Mouse (Mus musculus): ENCODE results near the gene Gm10799. TPM values are rescaled to one million over a fixed set of nuclear protein-coding genes. Genes with fewer than 3 reads are reported as not detected.

Gene Gm10799
- total and polyA plus RNA-seq, 2 experiments from 2014 or later, result not detected

DNA sequence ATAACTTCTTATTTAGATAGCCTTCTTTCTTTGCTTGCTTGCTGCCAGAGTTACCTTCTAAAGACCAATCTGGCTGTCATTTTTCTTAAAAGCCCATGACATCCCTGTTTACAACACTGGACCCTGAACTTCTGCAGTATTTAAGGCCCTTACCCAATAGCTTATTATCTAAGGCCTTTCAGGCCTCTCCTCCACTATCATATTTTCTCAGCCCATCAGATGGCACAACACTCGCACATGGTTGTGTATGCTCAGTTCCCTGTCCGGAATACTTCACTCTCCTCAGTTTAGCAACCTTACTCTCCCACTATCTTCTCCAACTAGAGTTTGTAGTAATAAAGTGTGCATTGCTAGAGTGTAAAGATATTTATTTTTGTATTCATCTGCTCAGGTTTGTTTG is 39.3 kb downstream of the Gm10799 start:
- H3K27ac ChIP-seq (ENCODE audit: low read depth, low read length), result no peak overlapping the region
- peak overlapping the region; percentile 66 for H3K4me3 ChIP-seq (ENCODE audit: low read depth, low read length)
- H3K4me1 ChIP-seq (ENCODE audit: insufficient read depth, low read length), result peaks cover 7% of the 10 kb centered on the region
- DNase-seq (ENCODE audit: low spot score) (no peak), ATAC-seq (ENCODE audit: low FRiP score) (no peak)
- no peak for TF ChIP-seq CTCF (IDR thresholded peaks at IDR 0.05)
- peaks cover 10% of the 10 kb centered on the region for H3K36me3 ChIP-seq (ENCODE audit: insufficient read depth, low read length)
- H3K27me3 ChIP-seq (ENCODE audit: insufficient read depth, low read length), result no peaks in the 10 kb centered on the region
- 74% methylated on average over 2 of the region's 2 CpGs for WGBS
- H3K9me3 ChIP-seq (ENCODE audit: low read length), result no peaks in the 10 kb centered on the region
- peak overlapping the region; percentile 98; the same call in 1 of the 2 replicates for H3K9ac ChIP-seq (replicated peaks; ENCODE audit: low read length, poor library complexity, severe bottlenecking)
- H3K4me2 ChIP-seq (ENCODE audit: low read depth, low read length, poor library complexity, severe bottlenecking), result peak overlapping the region; percentile 67

DNA sequence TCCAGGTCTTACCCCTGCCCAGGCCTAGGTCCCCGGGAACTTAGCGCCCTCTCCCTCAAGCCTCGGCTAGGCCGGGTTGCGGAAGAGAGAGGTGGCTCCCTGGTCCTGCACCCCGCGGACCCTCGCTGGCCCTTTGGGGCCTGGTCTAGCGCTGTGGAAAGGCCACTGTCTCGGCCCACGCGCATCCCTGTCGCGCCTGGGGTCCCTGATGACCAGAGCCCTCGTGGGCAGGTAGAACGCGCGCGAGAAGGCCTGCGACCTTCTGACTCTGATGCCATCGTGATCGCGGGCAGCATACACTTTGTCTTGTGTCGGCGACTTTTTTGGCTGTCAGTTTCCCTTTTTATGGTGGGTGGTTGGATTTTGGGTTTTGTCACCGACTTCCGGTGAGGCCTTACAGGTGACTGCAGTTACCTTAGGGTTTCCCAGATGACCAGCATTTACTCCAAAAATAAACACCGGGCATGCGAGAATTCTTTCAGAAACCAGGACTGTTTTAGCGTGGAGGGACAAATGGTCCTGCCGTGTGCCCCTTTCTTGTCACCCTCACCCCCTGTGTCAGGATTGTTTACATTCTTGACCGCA is 40.1 kb downstream of the Gm10799 start, which contains the start of gene 4931422A03Rik:
Gene 4931422A03Rik, minus strand, starts transcription at position 223 of the 585 bp plus-strand sequence.
- Histone ChIP-seq H3K27me3 (ENCODE audit: insufficient read depth, low read length) (no peaks in the 10 kb centered on the region), H3K4me2 (ENCODE audit: low read depth, low read length, poor library complexity, severe bottlenecking) (peak within 1 kb of the TSS; percentile 67), H3K4me1 (ENCODE audit: insufficient read depth, low read length) (peaks cover 7% of the 10 kb centered on the region), H3K36me3 (ENCODE audit: insufficient read depth, low read length) (peaks cover 4% of the 10 kb centered on the region; the same call in 1 of the 2 replicates), H3K9me3 (ENCODE audit: low read length) (no peaks in the 10 kb centered on the region), H3K9ac (replicated peaks; ENCODE audit: low read length, poor library complexity, severe bottlenecking) (peak within 1 kb of the TSS; percentile 98), H3K4me3 (ENCODE audit: low read depth, low read length) (peak within 1 kb of the TSS; percentile 66), H3K27ac (ENCODE audit: low read depth, low read length) (peak within 1 kb of the TSS; percentile 82)
- peak; percentile 77 for ATAC-seq (ENCODE audit: low FRiP score)
- no peak for TF ChIP-seq CTCF (IDR thresholded peaks at IDR 0.05)
- DNase-seq (ENCODE audit: low spot score), result peak; percentile 12
- 1% methylated on average over 30 of the region's 32 CpGs for WGBS

DNA sequence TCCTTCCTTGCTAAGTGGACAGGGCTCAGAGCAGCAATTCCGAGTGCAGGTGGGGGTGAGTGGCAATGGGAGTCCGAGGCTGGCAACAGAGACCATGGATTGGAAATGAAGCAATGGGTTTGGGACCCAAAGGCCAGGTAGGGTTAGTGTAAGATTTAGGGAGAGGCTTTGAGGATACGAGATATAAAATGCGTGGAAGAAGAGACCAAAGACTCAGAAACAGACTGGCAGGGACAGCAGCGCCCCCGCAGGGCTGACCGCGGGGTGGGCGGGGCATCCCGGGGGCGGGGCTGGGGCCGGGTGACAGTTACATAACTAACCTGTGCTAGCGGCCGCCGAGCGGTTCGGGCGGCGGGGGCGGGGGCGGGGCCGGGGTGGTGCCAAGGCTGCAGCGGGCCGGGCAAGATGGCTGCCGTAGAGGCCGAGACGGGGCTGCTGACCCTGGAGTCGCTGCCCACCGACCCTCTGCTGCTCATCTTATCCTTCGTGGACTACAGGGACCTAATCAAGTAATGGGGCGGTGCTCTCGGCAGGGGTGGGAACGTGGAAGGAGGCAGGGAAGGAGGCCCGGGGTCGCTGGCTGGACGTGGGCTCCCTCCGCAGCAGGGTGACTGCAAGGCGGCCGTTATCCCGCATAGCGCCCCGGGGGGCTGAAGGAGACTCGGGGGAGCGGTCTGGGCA is 40.8 kb downstream of the Gm10799 start, which contains the start of gene Fbxo3:
Gene Fbxo3, plus strand, starts transcription at position 264 of the 681 bp plus-strand sequence.
- DNase-seq (ENCODE audit: low spot score), result peak; percentile 77
- under 1% methylated on average over 28 of the region's 44 CpGs for WGBS
- H3K27ac ChIP-seq (ENCODE audit: low read depth, low read length), result peak within 1 kb of the TSS; percentile 82

DNA sequence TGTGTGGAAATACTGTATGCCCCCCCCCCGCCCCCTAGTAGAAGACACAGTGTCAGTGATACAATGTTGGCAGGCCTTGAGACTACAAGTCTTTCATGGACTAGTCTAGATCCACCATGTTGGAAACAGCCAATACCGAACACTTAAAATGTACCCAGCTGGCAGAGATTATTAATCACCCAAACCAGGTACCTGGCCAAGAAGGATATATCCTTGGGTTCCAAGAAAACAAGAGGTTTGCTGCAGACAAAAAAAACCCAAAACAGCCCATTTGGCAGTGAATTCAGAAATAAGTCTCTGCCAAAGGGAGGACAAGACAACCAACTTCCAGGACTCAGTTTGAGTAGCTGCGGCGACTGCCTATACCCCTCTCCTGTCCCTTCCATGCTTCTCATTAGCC is 43.7 kb downstream of the Gm10799 start:
- DNase-seq (ENCODE audit: low spot score), result no peak
- 88% methylated on average over 4 of the region's 4 CpGs for WGBS
- Histone ChIP-seq H3K36me3 (ENCODE audit: insufficient read depth, low read length) (no peaks in the 10 kb centered on the region), H3K9ac (replicated peaks; ENCODE audit: low read length, poor library complexity, severe bottlenecking) (no peak overlapping the region), H3K27ac (ENCODE audit: low read depth, low read length) (no peak overlapping the region), H3K27me3 (ENCODE audit: insufficient read depth, low read length) (no peaks in the 10 kb centered on the region), H3K9me3 (ENCODE audit: low read length) (no peaks in the 10 kb centered on the region), H3K4me2 (ENCODE audit: low read depth, low read length, poor library complexity, severe bottlenecking) (no peak overlapping the region), H3K4me1 (ENCODE audit: insufficient read depth, low read length) (peaks cover 6% of the 10 kb centered on the region), H3K4me3 (ENCODE audit: low read depth, low read length) (no peak overlapping the region)
- TF ChIP-seq CTCF (IDR thresholded peaks at IDR 0.05), result no peak
- no peak for ATAC-seq (ENCODE audit: low FRiP score)

More for the DNA sequence above, 40.8 kb downstream of the Gm10799 start, which contains the start of gene Fbxo3:
- Histone ChIP-seq H3K36me3 (ENCODE audit: insufficient read depth, low read length) (peaks cover 4% of the 10 kb centered on the region; the same call in 1 of the 2 replicates), H3K9me3 (ENCODE audit: low read length) (no peaks in the 10 kb centered on the region), H3K9ac (replicated peaks; ENCODE audit: low read length, poor library complexity, severe bottlenecking) (peak within 1 kb of the TSS; percentile 98), H3K4me3 (ENCODE audit: low read depth, low read length) (peak within 1 kb of the TSS; percentile 66), H3K4me2 (ENCODE audit: low read depth, low read length, poor library complexity, severe bottlenecking) (peak within 1 kb of the TSS; percentile 67), H3K27me3 (ENCODE audit: insufficient read depth, low read length) (no peaks in the 10 kb centered on the region), H3K4me1 (ENCODE audit: insufficient read depth, low read length) (peaks cover 7% of the 10 kb centered on the region)
- TF ChIP-seq CTCF (IDR thresholded peaks at IDR 0.05), result no peak; the same call in 1 of the 2 replicates
- ATAC-seq (ENCODE audit: low FRiP score), result peak; percentile 94

DNA sequence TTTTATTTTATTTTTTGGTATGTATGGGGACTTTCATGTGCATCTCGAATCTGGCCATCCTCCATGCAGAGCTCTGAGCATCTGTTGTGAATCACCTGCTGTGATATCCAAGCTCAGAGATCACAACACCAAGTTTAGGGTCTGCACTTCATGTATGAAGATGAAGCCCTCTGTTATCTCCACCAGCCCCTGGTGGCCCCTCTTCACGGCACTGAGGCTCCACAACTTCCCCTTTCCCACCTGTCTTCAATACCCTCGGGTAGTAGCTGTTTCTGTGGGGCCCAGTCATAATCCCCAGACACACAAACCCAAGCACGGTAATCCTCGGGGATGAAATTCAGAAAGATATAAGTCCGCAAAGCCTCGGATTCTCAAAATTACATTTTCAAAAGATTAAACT is 45.3 kb downstream of the Gm10799 start:
- H3K4me3 ChIP-seq (ENCODE audit: low read depth, low read length), result no peak overlapping the region
- no peaks in the 10 kb centered on the region for H3K9me3 ChIP-seq (ENCODE audit: low read length)
- no peaks in the 10 kb centered on the region for H3K36me3 ChIP-seq (ENCODE audit: insufficient read depth, low read length)
- no peak overlapping the region for H3K27ac ChIP-seq (ENCODE audit: low read depth, low read length)
- ATAC-seq (ENCODE audit: low FRiP score) (no peak), DNase-seq (ENCODE audit: low spot score) (no peak)
- no peak for TF ChIP-seq CTCF (IDR thresholded peaks at IDR 0.05)
- H3K27me3 ChIP-seq (ENCODE audit: insufficient read depth, low read length), result no peaks in the 10 kb centered on the region
- H3K4me2 ChIP-seq (ENCODE audit: low read depth, low read length, poor library complexity, severe bottlenecking), result no peak overlapping the region
- 72% methylated on average over 7 of the region's 7 CpGs for WGBS
- no peaks in the 10 kb centered on the region for H3K4me1 ChIP-seq (ENCODE audit: insufficient read depth, low read length)
- H3K9ac ChIP-seq (replicated peaks; ENCODE audit: low read length, poor library complexity, severe bottlenecking), result no peak overlapping the region

Other genes starting within 250 kb of the Gm10799 start
- 16.1 and 22.2 TPM in 2 replicates for gene Lmo2, start 110.6 kb downstream of the Gm10799 start, total RNA-seq (2014; rRNA removed)
- 22.9 and 23.4 TPM in 2 replicates for gene Lmo2, start 110.6 kb downstream of the Gm10799 start, polyA plus RNA-seq (2015; fragmentation: Nextera tagmentation; extraction: Ambion mirVana)
- 73.2 and 87.3 TPM in 2 replicates for gene Fbxo3, start 40.8 kb downstream of the Gm10799 start, total RNA-seq (2014; rRNA removed)
- 69.3 and 71.7 TPM in 2 replicates for gene Fbxo3, start 40.8 kb downstream of the Gm10799 start, polyA plus RNA-seq (2015; fragmentation: Nextera tagmentation; extraction: Ambion mirVana)
- not detected in 2 replicates for gene 4931422A03Rik, start 40.2 kb downstream of the Gm10799 start, total RNA-seq (2014; rRNA removed)
- gene 4931422A03Rik, start 40.2 kb downstream of the Gm10799 start, polyA plus RNA-seq (2015; fragmentation: Nextera tagmentation; extraction: Ambion mirVana), result 2.2 and 2.8 TPM in 2 replicates
- gene Gm10912, start 2.7 kb downstream of the Gm10799 start, total RNA-seq (2014; rRNA removed), result 0.19 TPM in 1 of 2 replicates, not detected in the other
- not detected in 2 replicates for gene Gm10912, start 2.7 kb downstream of the Gm10799 start, polyA plus RNA-seq (2015; fragmentation: Nextera tagmentation; extraction: Ambion mirVana)
- 1.5 TPM in 1 of 2 replicates, not detected in the other for gene Cd59b, start 1.3 kb upstream of the Gm10799 start, total RNA-seq (2014; rRNA removed)
- gene Cd59b, start 1.3 kb upstream of the Gm10799 start, polyA plus RNA-seq (2015; fragmentation: Nextera tagmentation; extraction: Ambion mirVana), result 1.5 and 2.4 TPM in 2 replicates
- gene Cd59a, start 27.3 kb upstream of the Gm10799 start, total RNA-seq (2014; rRNA removed), result 3.2 and 5.7 TPM in 2 replicates
- gene Cd59a, start 27.3 kb upstream of the Gm10799 start, polyA plus RNA-seq (2015; fragmentation: Nextera tagmentation; extraction: Ambion mirVana), result 13.1 and 14.6 TPM in 2 replicates
- gene A930018P22Rik, start 54.2 kb upstream of the Gm10799 start, total RNA-seq (2014; rRNA removed), result not detected in 2 replicates
- gene A930018P22Rik, start 54.2 kb upstream of the Gm10799 start, polyA plus RNA-seq (2015; fragmentation: Nextera tagmentation; extraction: Ambion mirVana), result 0.26 TPM in 1 of 2 replicates, not detected in the other